Mouse (Mus musculus): ENCODE data around the gene Nr4a1. TPM values are rescaled to one million over a fixed set of nuclear protein-coding genes. Genes with fewer than 3 reads are reported as not detected.

The Nr4a1 gene
- polyA plus RNA-seq, 1 experiment = 5.7 TPM

DNA sequence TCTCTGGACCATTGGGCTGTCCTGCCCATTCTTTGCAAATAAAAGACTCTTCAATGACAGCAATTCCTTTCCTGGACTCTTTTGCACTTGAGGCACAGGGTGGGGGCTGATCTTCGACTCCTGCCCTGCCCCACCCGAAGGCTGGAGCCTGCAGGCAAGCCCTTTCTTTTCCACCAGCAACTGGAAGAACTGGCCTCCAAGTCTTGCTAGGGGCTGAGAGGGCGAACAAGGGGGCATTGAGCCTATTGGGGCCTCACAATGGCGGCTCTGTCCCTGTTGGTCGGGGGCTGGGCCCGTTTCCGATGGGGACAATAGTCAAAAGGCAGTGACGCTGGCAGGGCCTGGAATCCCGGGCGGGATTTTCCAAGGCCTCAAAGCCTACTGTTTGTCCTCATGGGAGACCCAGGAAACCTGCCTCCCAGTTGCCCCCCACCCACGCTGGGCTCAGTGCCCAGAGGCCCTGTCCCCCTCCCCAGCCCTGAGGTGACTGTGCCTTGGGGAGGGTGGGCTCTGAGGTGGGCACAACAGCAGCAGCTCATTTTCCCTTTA is 23.4 kb downstream of the Nr4a1 start:
- H3K27me3 ChIP-seq (replicated peaks; ENCODE audit: control insufficient read depth, insufficient read depth, low read length) = no peaks in the 10 kb centered on the region
- no peaks in the 10 kb centered on the region for H3K36me3 ChIP-seq (ENCODE audit: control insufficient read depth, insufficient read depth, low read length)
- H3K4me1 ChIP-seq (ENCODE audit: control insufficient read depth, insufficient read depth, low read length) = no peaks in the 10 kb centered on the region
- H3K27ac ChIP-seq (ENCODE audit: insufficient read depth, low read depth, low read length) = no peak overlapping the region
- WGBS = 81% methylated on average over 11 of the region's 11 CpGs
- no peak for DNase-seq
- TF ChIP-seq CTCF (conservative IDR thresholded peaks at IDR 0.05; ENCODE audit: insufficient read depth, insufficient read length, low read depth, low read length) = no peak
- no peak for TF ChIP-seq POLR2A (IDR thresholded peaks at IDR 0.05; ENCODE audit: low read depth, low read length)
- H3K4me3 ChIP-seq (ENCODE audit: insufficient read depth, low read depth, low read length) = no peak overlapping the region

DNA sequence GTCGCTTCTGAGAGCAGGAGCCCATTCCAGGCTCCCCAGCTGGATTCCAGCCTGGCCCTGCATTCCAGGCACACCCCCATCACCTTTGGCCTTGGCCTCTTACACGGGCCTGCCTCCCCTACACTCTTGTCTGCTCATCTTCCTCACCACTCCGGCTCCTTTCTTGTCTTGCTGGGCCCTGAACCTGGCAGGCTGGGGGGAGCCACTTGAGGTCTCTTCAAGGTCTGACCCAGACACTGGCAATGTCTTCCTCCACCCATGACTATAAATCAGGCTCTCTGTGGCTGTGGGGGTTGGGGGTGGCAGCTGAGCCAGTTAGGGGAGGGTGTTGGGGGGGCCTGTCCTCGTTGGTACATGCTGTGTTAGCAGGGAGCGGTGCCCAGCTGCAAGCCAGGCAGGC is 24.5 kb downstream of the Nr4a1 start:
- no peaks in the 10 kb centered on the region for H3K36me3 ChIP-seq (ENCODE audit: control insufficient read depth, insufficient read depth, low read length)
- TF ChIP-seq CTCF (conservative IDR thresholded peaks at IDR 0.05; ENCODE audit: insufficient read depth, insufficient read length, low read depth, low read length) (no peak), POLR2A (IDR thresholded peaks at IDR 0.05; ENCODE audit: low read depth, low read length) (no peak)
- no peak for DNase-seq
- WGBS = 59% methylated on average over 5 of the region's 5 CpGs
- H3K4me1 ChIP-seq (ENCODE audit: control insufficient read depth, insufficient read depth, low read length) = no peaks in the 10 kb centered on the region
- no peaks in the 10 kb centered on the region for H3K27me3 ChIP-seq (replicated peaks; ENCODE audit: control insufficient read depth, insufficient read depth, low read length)
- no peak overlapping the region for H3K4me3 ChIP-seq (ENCODE audit: insufficient read depth, low read depth, low read length)
- no peak overlapping the region for H3K27ac ChIP-seq (ENCODE audit: insufficient read depth, low read depth, low read length)

DNA sequence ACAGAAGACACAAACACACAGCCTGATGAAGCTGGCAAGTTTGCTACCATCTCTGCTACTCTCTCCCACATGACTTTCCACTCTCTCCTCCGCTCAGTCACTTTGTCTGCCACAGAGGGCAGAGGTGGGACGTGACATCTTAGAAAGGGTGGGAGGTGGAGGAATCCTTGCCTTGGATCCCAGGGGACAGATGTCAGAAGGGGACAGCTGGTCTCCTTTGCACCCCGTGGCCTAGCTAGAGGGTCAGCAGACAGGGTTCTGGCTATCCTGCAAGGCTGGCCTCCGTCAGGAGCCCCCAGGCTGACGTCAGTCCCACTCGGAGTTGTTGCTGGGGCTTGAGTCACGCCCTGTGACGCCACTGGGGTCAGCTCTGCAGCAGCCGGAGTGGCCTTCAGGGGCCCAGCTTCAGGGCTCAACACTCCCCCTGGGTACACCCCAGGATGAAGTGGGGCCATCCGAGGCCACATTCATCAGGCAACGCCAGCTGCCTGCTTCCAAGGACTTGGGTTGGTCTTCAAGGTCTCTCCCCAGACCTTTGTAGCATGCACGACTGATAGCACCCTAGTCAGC is 25.4 kb downstream of the Nr4a1 start:
- no peak overlapping the region for H3K4me3 ChIP-seq (ENCODE audit: insufficient read depth, low read depth, low read length)
- H3K36me3 ChIP-seq (ENCODE audit: control insufficient read depth, insufficient read depth, low read length) = no peaks in the 10 kb centered on the region
- no peaks in the 10 kb centered on the region for H3K4me1 ChIP-seq (ENCODE audit: control insufficient read depth, insufficient read depth, low read length)
- 64% methylated on average over 12 of the region's 12 CpGs for WGBS
- no peak overlapping the region for H3K27ac ChIP-seq (ENCODE audit: insufficient read depth, low read depth, low read length)
- H3K27me3 ChIP-seq (replicated peaks; ENCODE audit: control insufficient read depth, insufficient read depth, low read length) = no peaks in the 10 kb centered on the region
- DNase-seq = no peak
- TF ChIP-seq POLR2A (IDR thresholded peaks at IDR 0.05; ENCODE audit: low read depth, low read length) (no peak), CTCF (conservative IDR thresholded peaks at IDR 0.05; ENCODE audit: insufficient read depth, insufficient read length, low read depth, low read length) (no peak)

DNA sequence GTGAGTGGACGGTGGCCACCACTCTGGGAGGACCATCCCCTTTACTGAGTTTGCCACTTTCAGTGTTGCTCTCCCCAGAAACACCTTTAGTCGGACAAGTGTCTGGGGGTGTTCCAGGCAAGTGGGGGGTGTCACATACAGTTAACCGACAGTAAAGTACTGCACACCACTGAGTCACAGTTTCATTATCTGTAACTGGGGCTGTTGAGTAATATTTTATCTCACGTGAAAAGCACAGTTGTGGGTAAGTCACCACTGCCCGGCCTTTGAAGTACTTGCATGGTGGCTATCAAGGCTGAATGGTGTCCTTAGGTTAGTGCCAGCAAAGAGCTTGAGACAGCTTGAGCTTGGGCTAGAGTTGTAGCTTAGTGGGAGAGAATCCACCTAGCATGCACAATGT is 28.4 kb downstream of the Nr4a1 start:
- TF ChIP-seq CTCF (conservative IDR thresholded peaks at IDR 0.05; ENCODE audit: insufficient read depth, insufficient read length, low read depth, low read length) (no peak), POLR2A (IDR thresholded peaks at IDR 0.05; ENCODE audit: low read depth, low read length) (no peak)
- WGBS = 79% methylated on average over 5 of the region's 5 CpGs
- Histone ChIP-seq H3K27me3 (replicated peaks; ENCODE audit: control insufficient read depth, insufficient read depth, low read length) (no peaks in the 10 kb centered on the region), H3K27ac (ENCODE audit: insufficient read depth, low read depth, low read length) (no peak overlapping the region), H3K36me3 (ENCODE audit: control insufficient read depth, insufficient read depth, low read length) (no peaks in the 10 kb centered on the region), H3K4me1 (ENCODE audit: control insufficient read depth, insufficient read depth, low read length) (peaks cover 11% of the 10 kb centered on the region; the same call in 1 of the 2 replicates), H3K4me3 (ENCODE audit: insufficient read depth, low read depth, low read length) (no peak overlapping the region)
- no peak for DNase-seq

DNA sequence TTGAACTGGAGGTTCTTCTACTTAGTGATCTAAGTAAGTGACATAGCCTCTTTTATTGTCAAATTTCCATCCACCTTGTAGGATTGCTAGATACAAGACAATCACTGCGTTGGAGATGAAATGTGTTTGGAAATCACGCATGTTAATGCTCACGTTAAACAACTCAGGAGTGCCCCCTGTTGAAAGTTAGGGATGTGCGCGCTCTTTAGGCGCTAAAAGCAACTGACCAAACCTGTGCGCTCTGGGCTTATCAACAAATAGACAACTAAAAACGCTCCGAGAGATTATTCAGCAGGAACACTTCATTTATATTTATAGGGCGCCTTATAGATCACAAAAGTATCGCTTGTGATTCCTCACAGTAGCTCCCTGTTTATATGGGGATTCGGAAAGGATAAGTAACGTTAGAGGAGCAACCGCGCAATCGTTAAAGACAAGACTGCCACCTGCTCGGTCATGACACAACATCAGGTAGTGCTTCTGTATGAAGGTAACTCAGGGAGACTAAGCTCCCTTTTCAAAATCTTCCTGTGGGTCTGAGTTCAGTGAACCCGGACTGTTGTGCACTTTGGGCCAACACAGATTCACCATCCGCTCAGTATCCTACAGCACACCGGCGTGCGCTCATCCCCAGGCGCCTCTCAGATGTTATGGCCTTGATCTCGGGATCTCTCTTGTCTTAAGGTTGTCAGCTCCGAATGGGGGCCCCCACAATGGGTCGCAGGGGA is 29.3 kb downstream of the Nr4a1 start:
- WGBS = under 1% methylated on average over 26 of the region's 26 CpGs

DNA sequence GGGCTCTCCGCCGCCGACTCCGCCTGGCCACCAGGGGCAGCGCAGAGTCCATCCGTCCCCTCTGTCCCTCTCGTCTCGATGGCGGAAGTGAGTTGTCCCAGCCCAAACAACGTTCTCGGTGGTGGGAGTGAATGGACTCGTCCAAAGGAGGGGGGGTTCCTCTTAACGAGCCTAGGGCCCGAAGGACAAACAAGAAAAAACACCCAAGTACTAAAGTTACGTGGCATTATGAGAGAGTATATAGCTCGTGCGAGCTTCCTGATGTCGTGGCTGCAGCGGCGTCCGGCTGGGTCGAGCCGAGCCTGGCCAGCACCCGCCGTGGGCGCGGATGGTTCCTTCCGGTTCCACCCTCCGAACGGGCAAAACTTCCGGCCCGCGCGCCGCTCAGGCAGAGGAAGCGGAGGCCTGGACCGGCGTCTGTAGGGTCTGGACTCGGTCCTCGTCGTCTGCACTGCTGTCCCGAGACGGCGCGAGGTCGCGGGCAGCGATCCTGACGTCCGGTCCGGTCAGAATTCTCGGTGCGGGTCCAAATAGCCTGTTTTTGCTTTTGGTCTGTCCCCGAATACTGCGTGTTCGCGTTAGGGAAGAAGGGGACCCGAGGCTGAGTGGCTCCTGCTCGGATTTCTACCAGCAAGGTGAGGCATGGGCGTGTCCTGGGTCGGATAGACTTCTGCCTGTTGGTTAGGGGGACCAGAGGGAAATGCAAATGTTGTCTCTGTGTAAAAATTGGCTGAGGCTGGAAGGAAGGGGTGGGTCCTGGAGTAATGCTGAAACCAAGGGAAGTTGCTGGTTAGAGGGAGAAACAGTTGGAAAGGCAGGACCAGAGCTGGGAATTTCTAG is 30.1 kb downstream of the Nr4a1 start, which contains the start of gene Atg101:
Gene Atg101 (plus strand): TSS at position 362 of the 840 bp plus-strand sequence.
- peak within 1 kb of the TSS; percentile 98 for H3K27ac ChIP-seq (ENCODE audit: insufficient read depth, low read depth, low read length)
- under 1% methylated on average over 61 of the region's 61 CpGs for WGBS
- TF ChIP-seq POLR2A (IDR thresholded peaks at IDR 0.05; ENCODE audit: low read depth, low read length) (peak; percentile 62), CTCF (conservative IDR thresholded peaks at IDR 0.05; ENCODE audit: insufficient read depth, insufficient read length, low read depth, low read length) (peak; percentile 88)
- H3K4me3 ChIP-seq (ENCODE audit: insufficient read depth, low read depth, low read length) = peak within 1 kb of the TSS; percentile 87
- DNase-seq = peak; percentile 93
- H3K36me3 ChIP-seq (ENCODE audit: control insufficient read depth, insufficient read depth, low read length) = no peaks in the 10 kb centered on the region
- H3K27me3 ChIP-seq (replicated peaks; ENCODE audit: control insufficient read depth, insufficient read depth, low read length) = no peaks in the 10 kb centered on the region
- peaks cover 11% of the 10 kb centered on the region; the same call in 1 of the 2 replicates for H3K4me1 ChIP-seq (ENCODE audit: control insufficient read depth, insufficient read depth, low read length)

More for the DNA sequence above, 29.3 kb downstream of the Nr4a1 start:
- TF ChIP-seq POLR2A (IDR thresholded peaks at IDR 0.05; ENCODE audit: low read depth, low read length) (no peak), CTCF (conservative IDR thresholded peaks at IDR 0.05; ENCODE audit: insufficient read depth, insufficient read length, low read depth, low read length) (peak; percentile 73)
- Histone ChIP-seq H3K27me3 (replicated peaks; ENCODE audit: control insufficient read depth, insufficient read depth, low read length) (no peaks in the 10 kb centered on the region), H3K4me3 (ENCODE audit: insufficient read depth, low read depth, low read length) (peak overlapping the region; percentile 87), H3K4me1 (ENCODE audit: control insufficient read depth, insufficient read depth, low read length) (peaks cover 11% of the 10 kb centered on the region; the same call in 1 of the 2 replicates), H3K36me3 (ENCODE audit: control insufficient read depth, insufficient read depth, low read length) (no peaks in the 10 kb centered on the region), H3K27ac (ENCODE audit: insufficient read depth, low read depth, low read length) (peak overlapping the region; percentile 29; the same call in 1 of the 2 replicates)
- DNase-seq = peak; percentile 80

All from kidney, adult 2 months (tissue).